Mouse (Mus musculus) C2C12 (cell line): Measurements from ENCODE around the gene Crb3. TPM values are rescaled to one million over a fixed set of nuclear protein-coding genes. Genes with fewer than 3 reads are reported as not detected.
A peak's percentile ranks its signal among the peaks of the same experiment; 100 is the strongest.

Experiments
- H3K27me3 ChIP-seq: one replicate; pipeline ENCODE4 v1.6.1; 2011; ENCODE audit not compliant: control insufficient read depth, insufficient read depth, insufficient read length
- H3K36me3 ChIP-seq: one replicate; pipeline ENCODE4 v1.6.1; 2011; ENCODE audit not compliant: control insufficient read depth, insufficient read depth
- H3K4me3 ChIP-seq: one replicate; pipeline ENCODE4 v1.5.1; 2011; ENCODE audit warnings: mild to moderate bottlenecking, control low read depth; ENCODE audit not compliant: poor library complexity, insufficient read depth, severe bottlenecking
- H3K79me2 ChIP-seq: one replicate; pipeline ENCODE4 v1.6.1; 2011; ENCODE audit not compliant: control insufficient read depth, insufficient read depth
- H3K79me3 ChIP-seq: one replicate; pipeline ENCODE4 v1.6.1; 2011; ENCODE audit warnings: low read depth, control low read depth
- H3ac ChIP-seq: one replicate; pipeline ENCODE3; 2011; ENCODE audit warnings: low read depth; ENCODE audit not compliant: control insufficient read depth, insufficient read length
- CEBPB ChIP-seq: IDR thresholded peaks from one replicate; pipeline ENCODE4 v1.6.1; 2011; ENCODE audit warnings: low read depth, mild to moderate bottlenecking, control low read depth, moderate library complexity
- CTCF ChIP-seq: IDR thresholded peaks from one replicate; pipeline ENCODE4 v1.5.1; 2011; ENCODE audit not compliant: control insufficient read depth, insufficient read depth, insufficient read length
- FOSL1 ChIP-seq: IDR thresholded peaks from one replicate; pipeline ENCODE4 v1.8.0; 2011; ENCODE audit warnings: mild to moderate bottlenecking, low read length; ENCODE audit not compliant: poor library complexity, insufficient read depth, severe bottlenecking
- MAX ChIP-seq: IDR thresholded peaks from one replicate; pipeline ENCODE4 v1.6.1; 2011; ENCODE audit warnings: mild to moderate bottlenecking, control low read depth
- MYOD1 ChIP-seq: IDR thresholded peaks from one replicate; pipeline ENCODE4 v1.6.1; 2011; ENCODE audit warnings: low read depth; ENCODE audit not compliant: control insufficient read depth, insufficient read length
- MYOG ChIP-seq: IDR thresholded peaks from one replicate; pipeline ENCODE4 v1.6.1; 2011; ENCODE audit not compliant: control insufficient read depth, insufficient read length; ENCODE audit errors: extremely low read depth
- USF1 ChIP-seq: IDR thresholded peaks from one replicate; pipeline ENCODE4 v1.6.1; 2011; ENCODE audit warnings: low read depth, mild to moderate bottlenecking, control low read depth, moderate library complexity
- polyA plus RNA-seq: library from polyadenylated mRNA; unstranded; fragments of >200 nt; fragmentation: generic; extraction: Trizol; gene quantifications from one replicate; pipeline ENCODE4 v1.2.1, GENCODE M21; 2012; ENCODE audit warnings: missing spikeins

The Crb3 gene
- polyA plus RNA-seq, 1 experiment = not detected

DNA sequence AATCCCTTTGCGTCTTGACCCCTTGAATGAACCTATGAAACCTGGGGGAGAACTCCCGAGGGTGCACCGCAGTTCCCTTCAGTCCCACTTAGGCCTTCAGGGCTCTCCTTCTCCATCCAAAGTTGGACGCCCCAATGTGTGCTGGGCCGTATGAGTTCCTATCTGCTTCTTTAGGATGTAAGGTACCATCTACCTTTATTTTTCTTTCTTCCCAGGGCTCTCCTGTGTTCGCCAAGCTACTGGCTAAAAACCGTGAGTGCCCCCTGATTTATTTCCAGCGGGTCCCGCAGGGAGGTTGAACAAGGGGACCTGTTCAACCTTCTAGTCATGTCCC lies 47.1 kb downstream of the Crb3 start:
- peak overlapping the region; percentile 65 for H3K4me3 ChIP-seq
- H3K27me3 ChIP-seq = no peaks in the 10 kb centered on the region
- H3K36me3 ChIP-seq = no peaks in the 10 kb centered on the region
- H3K79me3 ChIP-seq = peaks cover 8% of the 10 kb centered on the region
- H3K79me2 ChIP-seq = peaks cover 21% of the 10 kb centered on the region
- H3ac ChIP-seq = no peak overlapping the region
- TF ChIP-seq USF1 = no peak
- no peak for TF ChIP-seq MAX
- no peak for TF ChIP-seq CEBPB
- TF ChIP-seq MYOG = no peak
- TF ChIP-seq FOSL1 = no peak
- no peak for TF ChIP-seq MYOD1
- TF ChIP-seq CTCF = no peak

DNA sequence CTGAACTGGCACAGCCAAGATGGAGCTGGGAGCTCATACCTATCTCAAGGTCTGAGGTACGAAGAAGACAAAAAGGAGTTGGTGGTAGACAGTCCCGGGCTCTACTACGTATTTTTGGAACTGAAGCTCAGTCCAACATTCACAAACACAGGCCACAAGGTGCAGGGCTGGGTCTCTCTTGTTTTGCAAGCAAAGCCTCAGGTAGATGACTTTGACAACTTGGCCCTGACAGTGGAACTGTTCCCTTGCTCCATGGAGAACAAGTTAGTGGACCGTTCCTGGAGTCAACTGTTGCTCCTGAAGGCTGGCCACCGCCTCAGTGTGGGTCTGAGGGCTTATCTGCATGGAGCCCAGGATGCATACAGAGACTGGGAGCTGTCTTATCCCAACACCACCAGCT lies 48.2 kb downstream of the Crb3 start:
- peaks cover 8% of the 10 kb centered on the region for H3K79me3 ChIP-seq
- H3ac ChIP-seq = no peak overlapping the region

DNA sequence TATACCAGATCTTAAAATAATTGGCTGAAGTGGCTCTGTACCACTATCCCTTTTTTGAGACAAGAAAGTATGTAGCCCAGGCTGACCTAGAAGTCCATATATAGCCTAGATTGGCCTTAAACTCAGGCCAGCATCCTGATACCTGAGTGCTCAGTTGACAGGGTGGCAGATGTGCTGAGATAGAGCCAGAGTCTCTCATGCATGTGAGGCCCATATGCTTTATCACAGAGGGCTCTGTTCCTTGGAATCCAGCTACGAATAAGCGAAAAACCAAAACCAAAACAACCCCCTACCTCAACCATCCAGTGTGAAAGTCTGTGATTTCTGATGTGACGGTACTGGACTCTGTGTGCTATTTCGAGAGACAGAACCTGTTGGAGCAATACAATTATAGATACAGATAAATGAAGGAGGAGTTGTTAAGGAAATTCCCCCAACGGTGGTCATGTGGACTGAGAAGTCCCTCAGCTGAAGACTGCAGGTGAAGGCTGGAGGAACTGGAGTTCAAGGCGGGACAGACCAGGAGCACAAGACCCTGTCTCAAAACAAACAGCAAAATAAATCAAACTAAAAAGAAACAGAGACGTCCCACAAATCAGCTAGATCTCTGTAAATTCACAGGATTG lies 49.2 kb downstream of the Crb3 start:
- Histone ChIP-seq H3K79me3 (peaks cover 8% of the 10 kb centered on the region), H3K27me3 (no peaks in the 10 kb centered on the region), H3K4me3 (no peak overlapping the region), H3K36me3 (no peaks in the 10 kb centered on the region), H3ac (no peak overlapping the region), H3K79me2 (peaks cover 21% of the 10 kb centered on the region)
- TF ChIP-seq CTCF (no peak), MAX (no peak), CEBPB (no peak)

More for the DNA sequence above, 48.2 kb downstream of the Crb3 start:
- Histone ChIP-seq H3K27me3 (no peaks in the 10 kb centered on the region), H3K36me3 (no peaks in the 10 kb centered on the region), H3K4me3 (no peak overlapping the region), H3K79me2 (peaks cover 21% of the 10 kb centered on the region)
- TF ChIP-seq CTCF (no peak), MAX (no peak), USF1 (no peak), MYOD1 (no peak), MYOG (no peak), CEBPB (no peak), FOSL1 (no peak)

DNA sequence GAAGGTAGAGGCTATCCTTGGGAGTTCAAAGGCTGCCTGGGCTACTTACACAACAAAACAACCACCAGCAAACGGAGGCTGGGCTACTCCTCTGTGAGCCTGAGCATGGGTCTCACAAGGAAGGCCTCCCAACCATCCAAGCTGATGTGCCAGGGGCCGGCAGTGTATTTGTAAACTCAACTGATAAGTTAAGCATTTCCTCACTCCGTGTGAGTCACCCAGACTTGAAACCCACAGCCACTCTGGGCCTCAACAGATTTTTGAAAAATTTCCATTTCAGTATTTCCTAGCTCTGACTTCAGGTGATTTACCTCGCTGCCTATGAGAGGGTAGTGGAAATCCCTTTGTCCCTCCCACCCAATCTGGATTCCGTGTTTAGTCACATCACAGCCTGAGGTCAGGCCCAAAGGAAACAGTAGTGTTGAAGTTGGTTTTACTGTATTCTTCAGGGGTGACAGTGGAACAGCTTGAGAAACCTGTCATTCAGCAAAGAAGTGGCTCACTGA lies 49.8 kb downstream of the Crb3 start:
- peaks cover 21% of the 10 kb centered on the region for H3K79me2 ChIP-seq
- H3ac ChIP-seq = no peak overlapping the region
- H3K36me3 ChIP-seq = no peaks in the 10 kb centered on the region
- H3K4me3 ChIP-seq = no peak overlapping the region
- TF ChIP-seq CEBPB (no peak), CTCF (no peak), MYOD1 (no peak), MYOG (no peak), FOSL1 (no peak), MAX (no peak), USF1 (no peak)
- peaks cover 8% of the 10 kb centered on the region for H3K79me3 ChIP-seq
- no peaks in the 10 kb centered on the region for H3K27me3 ChIP-seq

DNA sequence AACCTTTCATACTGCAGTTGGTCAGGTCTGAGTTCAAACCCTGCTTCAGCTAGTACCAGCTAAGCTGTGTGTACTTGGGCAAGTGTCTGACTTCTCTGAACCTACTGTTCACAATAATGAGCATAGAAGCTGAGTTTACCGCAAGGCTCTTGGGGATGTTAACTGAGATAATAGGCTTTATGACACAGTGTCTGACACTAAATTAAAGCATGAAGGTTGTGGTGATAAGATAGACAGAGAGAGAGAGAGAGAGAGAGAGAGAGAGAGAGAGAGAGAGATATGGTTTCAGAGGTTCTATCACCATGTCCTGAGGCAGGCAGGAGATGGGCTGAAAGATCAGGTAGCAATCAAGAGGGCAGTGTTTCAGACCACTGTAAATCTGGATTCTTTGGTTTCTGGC lies 51.1 kb downstream of the Crb3 start:
- H3K79me3 ChIP-seq = peaks cover 8% of the 10 kb centered on the region
- TF ChIP-seq FOSL1 (no peak), MYOD1 (no peak), MYOG (no peak), USF1 (no peak), CTCF (no peak), MAX (no peak), CEBPB (no peak)
- peaks cover 21% of the 10 kb centered on the region for H3K79me2 ChIP-seq
- H3K36me3 ChIP-seq = no peaks in the 10 kb centered on the region
- H3K27me3 ChIP-seq = no peaks in the 10 kb centered on the region
- H3ac ChIP-seq = no peak overlapping the region
- no peak overlapping the region for H3K4me3 ChIP-seq

DNA sequence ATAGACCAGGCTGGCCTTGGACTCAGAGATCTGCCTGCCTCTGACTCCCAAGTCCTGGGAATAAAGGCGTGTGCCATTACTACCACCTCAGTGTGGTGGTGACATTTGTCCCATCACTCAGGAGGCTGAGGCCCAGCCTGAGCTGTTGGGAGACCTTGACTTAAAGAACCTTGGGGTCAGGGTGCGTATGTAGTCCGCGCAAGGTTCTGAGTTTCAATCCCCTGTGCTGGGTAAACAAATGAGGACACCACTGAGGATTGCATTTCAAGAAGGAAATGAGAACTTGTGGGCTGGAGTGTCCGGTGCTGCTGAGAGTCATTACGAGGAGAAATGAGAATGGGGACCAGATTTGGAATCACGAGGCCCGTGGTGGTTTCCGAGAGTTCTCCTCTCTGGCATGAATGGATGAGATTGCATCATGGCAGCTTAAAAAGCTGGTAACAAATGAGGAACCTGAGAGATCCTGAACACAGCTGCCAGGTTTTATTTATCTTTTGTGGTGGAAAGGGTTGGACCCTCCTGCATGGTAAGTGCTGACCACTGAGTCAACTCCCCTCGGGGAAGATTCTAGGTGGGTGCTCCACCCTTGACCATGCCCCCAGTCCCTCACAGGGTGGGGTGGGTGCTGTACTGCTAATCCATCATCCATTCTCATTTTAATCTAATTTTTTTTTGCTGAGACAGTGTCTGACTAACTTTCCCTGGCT lies 54.0 kb downstream of the Crb3 start:
- TF ChIP-seq MYOG = no peak
- TF ChIP-seq MAX = no peak
- no peak for TF ChIP-seq FOSL1
- no peak for TF ChIP-seq MYOD1
- TF ChIP-seq USF1 = no peak
- TF ChIP-seq CEBPB = no peak
- TF ChIP-seq CTCF = no peak
- H3ac ChIP-seq = no peak overlapping the region
- H3K36me3 ChIP-seq = no peaks in the 10 kb centered on the region
- no peaks in the 10 kb centered on the region for H3K79me2 ChIP-seq
- no peak overlapping the region for H3K4me3 ChIP-seq
- H3K27me3 ChIP-seq = no peaks in the 10 kb centered on the region
- no peaks in the 10 kb centered on the region for H3K79me3 ChIP-seq

Other genes with a start within 250 kb of the Crb3 start
- gene Rfx2, start 228.1 kb upstream of the Crb3 start, polyA plus RNA-seq = 2.6 TPM
- gene Acsbg2, start 184.7 kb upstream of the Crb3 start, polyA plus RNA-seq = not detected
- gene 1700061G19Rik, start 183.6 kb upstream of the Crb3 start, polyA plus RNA-seq = 0.02 TPM
- gene Mllt1, start 123.7 kb upstream of the Crb3 start, polyA plus RNA-seq = 38.9 TPM
- gene Acer1, start 77.0 kb upstream of the Crb3 start, polyA plus RNA-seq = not detected
- 153 TPM for gene Clpp, start 68.8 kb upstream of the Crb3 start, polyA plus RNA-seq
- 24.1 TPM for gene Alkbh7, start 61.8 kb upstream of the Crb3 start, polyA plus RNA-seq
- 0.63 TPM for gene Pspn, start 59.1 kb upstream of the Crb3 start, polyA plus RNA-seq
- 76.8 TPM for gene Gtf2f1, start 47.8 kb upstream of the Crb3 start, polyA plus RNA-seq
- gene Gm17949, start 47.6 kb upstream of the Crb3 start, polyA plus RNA-seq = not detected
- 68.5 TPM for gene Khsrp, start 27.6 kb upstream of the Crb3 start, polyA plus RNA-seq
- gene Slc25a41, start 17.5 kb upstream of the Crb3 start, polyA plus RNA-seq = not detected
- 0.89 TPM for gene Slc25a23, start 758 bp downstream of the Crb3 start, polyA plus RNA-seq
- gene Dennd1c, start 19.4 kb downstream of the Crb3 start, polyA plus RNA-seq = not detected
- 0.18 TPM for gene Tubb4a, start 28.7 kb downstream of the Crb3 start, polyA plus RNA-seq
- 11.8 TPM for gene Tnfsf9, start 46.2 kb downstream of the Crb3 start, polyA plus RNA-seq
- not detected for gene Cd70, start 90.7 kb downstream of the Crb3 start, polyA plus RNA-seq
- gene Tnfsf14, start 135.1 kb downstream of the Crb3 start, polyA plus RNA-seq = not detected
- 0.01 TPM for gene C3, start 169.0 kb downstream of the Crb3 start, polyA plus RNA-seq
- gene Gpr108, start 189.3 kb downstream of the Crb3 start, polyA plus RNA-seq = 24.7 TPM
- gene Trip10, start 190.3 kb downstream of the Crb3 start, polyA plus RNA-seq = 45.7 TPM
- gene Vav1, start 220.0 kb downstream of the Crb3 start, polyA plus RNA-seq = not detected